Mouse (Mus musculus) neural tube, embryonic 15.5 days (tissue): ENCODE measurements around the gene Npsr1. TPM values are rescaled to one million over a fixed set of nuclear protein-coding genes. Genes with fewer than 3 reads are reported as not detected.

Experiments
- ATAC-seq: fragments of 200-750 bp; cut with Nextera tagmentation; 2 replicates; pipeline ENCODE4 v1.8.0; 2017; ENCODE audit warnings: mild to moderate bottlenecking, moderate TSS enrichment, moderate library complexity; ENCODE audit not compliant: low FRiP score
- H3K27ac ChIP-seq: fragments of 300-500 bp; sonication (generic); replicated peaks from 2 replicates; pipeline ENCODE4 v1.5.1; 2015; ENCODE audit warnings: mild to moderate bottlenecking, inconsistent platforms
- H3K27me3 ChIP-seq: fragments of 300-500 bp; sonication (generic); replicated peaks from 2 replicates; pipeline ENCODE4 v1.6.1; 2015; ENCODE audit warnings: inconsistent platforms
- H3K36me3 ChIP-seq: fragments of 300-500 bp; sonication (generic); 2 replicates; pipeline ENCODE4 v1.6.1; 2015; ENCODE audit warnings: inconsistent platforms
- H3K4me1 ChIP-seq: fragments of 300-500 bp; sonication (generic); 2 replicates; pipeline ENCODE4 v1.6.1; 2015; ENCODE audit warnings: inconsistent platforms
- H3K4me2 ChIP-seq: fragments of 300-500 bp; sonication (generic); 2 replicates; pipeline ENCODE4 v1.6.1; 2015; ENCODE audit warnings: inconsistent platforms, mild to moderate bottlenecking, moderate library complexity
- H3K4me3 ChIP-seq: fragments of 300-500 bp; sonication (generic); replicated peaks from 2 replicates; pipeline ENCODE4 v1.5.1; 2015; ENCODE audit warnings: mild to moderate bottlenecking, inconsistent platforms
- H3K9ac ChIP-seq: fragments of 300-500 bp; sonication (generic); replicated peaks from 2 replicates; pipeline ENCODE4 v1.6.1; 2015; ENCODE audit warnings: mild to moderate bottlenecking, inconsistent platforms
- H3K9me3 ChIP-seq: fragments of 300-500 bp; sonication (generic); replicated peaks from 2 replicates; pipeline ENCODE4 v1.6.1; 2016; ENCODE audit warnings: inconsistent platforms
- WGBS: fragments of 180-500 bp; shearing (Covaris S2); methylation state at CpG from one replicate; pipeline ENCODE4 v1.1.7; 2015; ENCODE audit warnings: mixed read lengths; 5-methylcytosine and 5-hydroxymethylcytosine counted together
- polyA plus RNA-seq: library from polyadenylated mRNA; unstranded; fragments of >200 nt; fragmentation: Nextera tagmentation; extraction: Ambion mirVana; gene quantifications from 2 replicates; pipeline ENCODE4 v1.2.1, GENCODE M21; 2015

Npsr1 gene
- polyA plus RNA-seq, 1 experiment from 2014 or later = 0.20 TPM

GRCm38 (mm10) chr9:24315835-24316234, 218.0 kb downstream of the Npsr1 start:
- H3K36me3 ChIP-seq = no peaks in the 10 kb centered on the region
- no peak overlapping the region for H3K9ac ChIP-seq
- no peak overlapping the region for H3K4me2 ChIP-seq
- no peak for ATAC-seq
- 95% methylated on average over 2 of the region's 2 CpGs for WGBS
- H3K4me1 ChIP-seq = no peaks in the 10 kb centered on the region
- H3K9me3 ChIP-seq = no peaks in the 10 kb centered on the region
- no peak overlapping the region for H3K27ac ChIP-seq
- no peaks in the 10 kb centered on the region for H3K27me3 ChIP-seq
- no peak overlapping the region for H3K4me3 ChIP-seq

- Histone ChIP-seq H3K27ac (no peak overlapping the region), H3K9me3 (no peaks in the 10 kb centered on the region), H3K4me2 (no peak overlapping the region), H3K36me3 (no peaks in the 10 kb centered on the region), H3K9ac (no peak overlapping the region), H3K27me3 (no peaks in the 10 kb centered on the region), H3K4me3 (no peak overlapping the region), H3K4me1 (no peaks in the 10 kb centered on the region)
- no peak for ATAC-seq
- 79% methylated on average over 2 of the region's 2 CpGs for WGBS
Measured at GRCm38 (mm10) chr9:24331661-24332060, 233.9 kb downstream of the Npsr1 start.

GRCm38 (mm10) chr9:24341321-24341720, 243.5 kb downstream of the Npsr1 start:
- no peaks in the 10 kb centered on the region for H3K4me1 ChIP-seq
- no peak overlapping the region for H3K4me2 ChIP-seq
- WGBS = 39% methylated on average over 3 of the region's 3 CpGs
- no peak for ATAC-seq
- H3K36me3 ChIP-seq = no peaks in the 10 kb centered on the region
- no peak overlapping the region for H3K9ac ChIP-seq
- H3K27ac ChIP-seq = no peak overlapping the region
- no peak overlapping the region for H3K4me3 ChIP-seq
- H3K9me3 ChIP-seq = no peaks in the 10 kb centered on the region
- no peaks in the 10 kb centered on the region for H3K27me3 ChIP-seq

- H3K9me3 ChIP-seq = no peaks in the 10 kb centered on the region
- H3K4me2 ChIP-seq = no peak overlapping the region
- no peak overlapping the region for H3K27ac ChIP-seq
- 42% methylated on average over 1 of the region's 1 CpGs for WGBS
- no peak overlapping the region for H3K9ac ChIP-seq
- H3K4me3 ChIP-seq = no peak overlapping the region
- no peaks in the 10 kb centered on the region for H3K36me3 ChIP-seq
- no peaks in the 10 kb centered on the region for H3K4me1 ChIP-seq
- no peaks in the 10 kb centered on the region for H3K27me3 ChIP-seq
- no peak for ATAC-seq
Measured at GRCm38 (mm10) chr9:24347011-24347410, 249.2 kb downstream of the Npsr1 start.

GRCm38 (mm10) chr9:24349510-24349909, 251.7 kb downstream of the Npsr1 start:
- no peak overlapping the region for H3K4me2 ChIP-seq
- H3K27me3 ChIP-seq = no peaks in the 10 kb centered on the region
- H3K4me1 ChIP-seq = no peaks in the 10 kb centered on the region
- H3K36me3 ChIP-seq = no peaks in the 10 kb centered on the region
- ATAC-seq = no peak
- no peak overlapping the region for H3K9ac ChIP-seq
- no peaks in the 10 kb centered on the region for H3K9me3 ChIP-seq
- WGBS = 91% methylated on average over 2 of the region's 2 CpGs
- no peak overlapping the region for H3K4me3 ChIP-seq
- no peak overlapping the region for H3K27ac ChIP-seq

- no peak for ATAC-seq
- no peak overlapping the region for H3K27ac ChIP-seq
- no peaks in the 10 kb centered on the region for H3K36me3 ChIP-seq
- no peak overlapping the region for H3K9ac ChIP-seq
- no peaks in the 10 kb centered on the region for H3K9me3 ChIP-seq
- WGBS = 89% methylated on average over 3 of the region's 3 CpGs
- no peak overlapping the region for H3K4me3 ChIP-seq
- no peaks in the 10 kb centered on the region for H3K27me3 ChIP-seq
- H3K4me2 ChIP-seq = no peak overlapping the region
- H3K4me1 ChIP-seq = no peaks in the 10 kb centered on the region
Measured at GRCm38 (mm10) chr9:24351402-24351801, 253.6 kb downstream of the Npsr1 start.
